Mouse (Mus musculus) liver, embryonic 14.5 days (tissue): ENCODE measurements around the gene Pgap2. TPM values are rescaled to one million over a fixed set of nuclear protein-coding genes. Genes with fewer than 3 reads are reported as not detected.

Experiments
- ATAC-seq: fragments of 200-750 bp; cut with Nextera tagmentation; 2 replicates; pipeline ENCODE4 v1.8.0; 2017; ENCODE audit warnings: moderate number of reproducible peaks, mild to moderate bottlenecking, moderate library complexity; ENCODE audit not compliant: insufficient read depth
- DNase-seq, 3 experiments: peaks; one replicate each; pipeline ENCODE4 v3.0.0-alpha.2; 2012 to 2013; ENCODE audit warnings: low read depth in 3 of 3, low spot score in 3 of 3
- H3K27ac ChIP-seq: fragments of 300-500 bp; sonication (generic); 2 replicates; pipeline ENCODE4 v1.5.1; 2014; ENCODE audit warnings: moderate library complexity, mild to moderate bottlenecking, control low read depth, inconsistent platforms
- H3K27me3 ChIP-seq: fragments of 300-500 bp; sonication (generic); 2 replicates; pipeline ENCODE4 v1.6.1; 2014; ENCODE audit warnings: mild to moderate bottlenecking, low read length, moderate library complexity; ENCODE audit not compliant: control insufficient read depth, insufficient read depth
- H3K36me3 ChIP-seq: fragments of 300-500 bp; sonication (generic); replicated peaks from 2 replicates; pipeline ENCODE4 v1.6.1; 2014; ENCODE audit warnings: low read depth; ENCODE audit not compliant: control insufficient read depth, insufficient read depth
- H3K4me1 ChIP-seq, 2 experiments: fragments of 200-500 bp in 1 of 2; fragments of 300-500 bp in 1 of 2; sonication (generic) in 1 of 2; replicated peaks; 2 replicates each; pipeline ENCODE4 v1.6.1; 2012 to 2014; ENCODE audit warnings: antibody characterized with exemption in 1 of 2, inconsistent platforms in 1 of 2, low read length in 1 of 2; ENCODE audit not compliant: control insufficient read depth in 2 of 2, insufficient read depth in 2 of 2
- H3K4me2 ChIP-seq: fragments of 300-500 bp; sonication (generic); 2 replicates; pipeline ENCODE4 v1.6.1; 2014; ENCODE audit warnings: low read depth, mild to moderate bottlenecking, control low read depth, moderate library complexity
- H3K4me3 ChIP-seq, 2 experiments: fragments of 200-500 bp in 1 of 2; fragments of 300-500 bp in 1 of 2; sonication (generic) in 1 of 2; 2 replicates each; pipeline ENCODE4 v1.5.1; 2012 to 2014; ENCODE audit warnings: low read depth in 2 of 2, low read length in 2 of 2, mild to moderate bottlenecking in 2 of 2, control low read depth in 1 of 2, inconsistent platforms in 1 of 2, moderate library complexity in 1 of 2; ENCODE audit not compliant: insufficient read depth in 1 of 2
- H3K9ac ChIP-seq: fragments of 300-500 bp; sonication (generic); replicated peaks from 2 replicates; pipeline ENCODE4 v1.6.1; 2014; ENCODE audit warnings: mild to moderate bottlenecking, control low read depth, moderate library complexity
- H3K9me3 ChIP-seq: fragments of 300-500 bp; sonication (generic); 2 replicates; pipeline ENCODE4 v1.6.1; 2016; ENCODE audit warnings: low read length, mixed read lengths; ENCODE audit not compliant: control insufficient read depth
- CTCF ChIP-seq: IDR thresholded peaks from 2 replicates; pipeline ENCODE4 v1.5.1; 2016; ENCODE audit warnings: antibody characterized with exemption, low read depth, control low read depth
- EP300 ChIP-seq: IDR thresholded peaks from 2 replicates; pipeline ENCODE4 v1.6.1; 2016; ENCODE audit warnings: antibody characterized with exemption, low read depth
- WGBS: fragments of 180-500 bp; shearing (Covaris S2); extraction: QIAGEN DNeasy Blood & Tissue Kit; methylation state at CpG from one replicate; pipeline ENCODE4 v1.1.7; 2014; ENCODE audit not compliant: insufficient replicate concordance; 5-methylcytosine and 5-hydroxymethylcytosine counted together
- polyA plus RNA-seq, 2 experiments: library from polyadenylated mRNA; depleted of rRNA in 1 of 2; stranded (reverse) in 1 of 2; unstranded in 1 of 2; fragments of >200 nt; fragmentation: Nextera tagmentation in 1 of 2; extraction: Ambion mirVana in 1 of 2; gene quantifications; 2 replicates each; pipeline versions ENCODE4 v1.2.1 to v1.2.3; 2012 to 2014

The Pgap2 gene
- polyA plus RNA-seq, 2 experiments: 14.5 to 18.0 TPM

- Histone ChIP-seq H3K27ac (no peak overlapping the region), H3K4me3 (no peak overlapping the region), H3K9ac (no peak overlapping the region), H3K4me1 (peaks cover 23 to 30% of the 10 kb centered on the region in 2 experiments), H3K9me3 (no peaks in the 10 kb centered on the region), H3K27me3 (no peaks in the 10 kb centered on the region), H3K4me2 (no peak overlapping the region), H3K36me3 (no peaks in the 10 kb centered on the region)
- WGBS: 81% methylated on average over 3 of the region's 3 CpGs
- DNase-seq (no peak), ATAC-seq (no peak)
- no peak for TF ChIP-seq CTCF
- no peak for TF ChIP-seq EP300
Measured at GRCm38 (mm10) chr7:102272422-102272948, 62.5 kb downstream of the Pgap2 start.

- H3K9me3 ChIP-seq: no peaks in the 10 kb centered on the region
- H3K4me3 ChIP-seq: no peak overlapping the region
- H3K27ac ChIP-seq: no peak overlapping the region
- no peaks in the 10 kb centered on the region for H3K36me3 ChIP-seq
- DNase-seq (no peak), ATAC-seq (no peak)
- 68% methylated on average over 1 of the region's 1 CpGs for WGBS
- TF ChIP-seq EP300 (no peak), CTCF (no peak)
- no peaks in the 10 kb centered on the region for H3K27me3 ChIP-seq
- no peaks in the 10 kb centered on the region for H3K4me1 ChIP-seq
- no peak overlapping the region for H3K4me2 ChIP-seq
- H3K9ac ChIP-seq: no peak overlapping the region
Measured at GRCm38 (mm10) chr7:102281403-102281802, 71.4 kb downstream of the Pgap2 start.

- Histone ChIP-seq H3K4me2 (no peak overlapping the region), H3K9me3 (no peaks in the 10 kb centered on the region), H3K36me3 (no peaks in the 10 kb centered on the region), H3K4me1 (no peaks in the 10 kb centered on the region), H3K27ac (no peak overlapping the region), H3K9ac (no peak overlapping the region), H3K4me3 (no peak overlapping the region), H3K27me3 (no peaks in the 10 kb centered on the region)
- TF ChIP-seq CTCF (no peak), EP300 (no peak)
- no peak for DNase-seq
- WGBS: 70% methylated on average over 5 of the region's 5 CpGs
- no peak for ATAC-seq
Measured at GRCm38 (mm10) chr7:102282261-102282660, 72.3 kb downstream of the Pgap2 start.

Other genes with a start within 250 kb of the Pgap2 start
- 12.7 and 14.8 TPM in 2 replicates for gene Il18bp, start 191.5 kb upstream of the Pgap2 start, polyA plus RNA-seq (2012; rRNA removed)
- 15.0 and 15.9 TPM in 2 replicates for gene Il18bp, start 191.5 kb upstream of the Pgap2 start, polyA plus RNA-seq (2014; fragmentation: Nextera tagmentation; extraction: Ambion mirVana)
- 10.9 and 16.9 TPM in 2 replicates for gene Rnf121, start 144.7 kb upstream of the Pgap2 start, polyA plus RNA-seq (2012; rRNA removed)
- 10.0 and 10.5 TPM in 2 replicates for gene Rnf121, start 144.7 kb upstream of the Pgap2 start, polyA plus RNA-seq (2014; fragmentation: Nextera tagmentation; extraction: Ambion mirVana)
- 14.7 and 16.0 TPM in 2 replicates for gene Xndc1, start 144.7 kb upstream of the Pgap2 start, polyA plus RNA-seq (2012; rRNA removed)
- 5.4 and 6.3 TPM in 2 replicates for gene Xndc1, start 144.7 kb upstream of the Pgap2 start, polyA plus RNA-seq (2014; fragmentation: Nextera tagmentation; extraction: Ambion mirVana)
- 1.1 and 1.5 TPM in 2 replicates for gene Xntrpc, start 144.5 kb upstream of the Pgap2 start, polyA plus RNA-seq (2012; rRNA removed)
- gene Xntrpc, start 144.5 kb upstream of the Pgap2 start, polyA plus RNA-seq (2014; fragmentation: Nextera tagmentation; extraction: Ambion mirVana): 0.20 and 0.36 TPM in 2 replicates
- 0.12 TPM in 1 of 2 replicates, not detected in the other for gene Trpc2, start 127.1 kb upstream of the Pgap2 start, polyA plus RNA-seq (2012; rRNA removed)
- not detected in 2 replicates for gene Trpc2, start 127.1 kb upstream of the Pgap2 start, polyA plus RNA-seq (2014; fragmentation: Nextera tagmentation; extraction: Ambion mirVana)
- 0.04 TPM in 1 of 2 replicates, not detected in the other for gene Art1, start 108.5 kb upstream of the Pgap2 start, polyA plus RNA-seq (2012; rRNA removed)
- not detected in 2 replicates for gene Art1, start 108.5 kb upstream of the Pgap2 start, polyA plus RNA-seq (2014; fragmentation: Nextera tagmentation; extraction: Ambion mirVana)
- gene Art5, start 100.7 kb upstream of the Pgap2 start, polyA plus RNA-seq (2012; rRNA removed): 0.08 and 0.10 TPM in 2 replicates
- 0.15 and 0.20 TPM in 2 replicates for gene Art5, start 100.7 kb upstream of the Pgap2 start, polyA plus RNA-seq (2014; fragmentation: Nextera tagmentation; extraction: Ambion mirVana)
- gene Chrna10, start 93.4 kb upstream of the Pgap2 start, polyA plus RNA-seq (2012; rRNA removed): not detected in 2 replicates
- not detected in 2 replicates for gene Chrna10, start 93.4 kb upstream of the Pgap2 start, polyA plus RNA-seq (2014; fragmentation: Nextera tagmentation; extraction: Ambion mirVana)
- gene Nup98, start within 50 bp of the Pgap2 start, polyA plus RNA-seq (2012; rRNA removed): 7.0 and 8.8 TPM in 2 replicates
- gene Nup98, start within 50 bp of the Pgap2 start, polyA plus RNA-seq (2014; fragmentation: Nextera tagmentation; extraction: Ambion mirVana): 16.3 and 17.4 TPM in 2 replicates
- gene Rhog, start 45.8 kb downstream of the Pgap2 start, polyA plus RNA-seq (2012; rRNA removed): 31.4 and 35.9 TPM in 2 replicates
- gene Rhog, start 45.8 kb downstream of the Pgap2 start, polyA plus RNA-seq (2014; fragmentation: Nextera tagmentation; extraction: Ambion mirVana): 53.4 and 55.6 TPM in 2 replicates
- 6.9 and 7.9 TPM in 2 replicates for gene Stim1, start 57.6 kb downstream of the Pgap2 start, polyA plus RNA-seq (2012; rRNA removed)
- gene Stim1, start 57.6 kb downstream of the Pgap2 start, polyA plus RNA-seq (2014; fragmentation: Nextera tagmentation; extraction: Ambion mirVana): 9.3 and 11.2 TPM in 2 replicates
- 67.5 and 107 TPM in 2 replicates for gene Rrm1, start 231.5 kb downstream of the Pgap2 start, polyA plus RNA-seq (2012; rRNA removed)
- 185 and 196 TPM in 2 replicates for gene Rrm1, start 231.5 kb downstream of the Pgap2 start, polyA plus RNA-seq (2014; fragmentation: Nextera tagmentation; extraction: Ambion mirVana)